Mouse (Mus musculus) embryo, embryonic 9.5 days (tissue): ENCODE data around the gene Abca12.

Experiments
- DNase-seq: peaks from one replicate; pipeline ENCODE4 v3.0.0-alpha.2; 2017; ENCODE audit errors: extremely low spot score

Gene Abca12

GRCm38 (mm10) chr1:71414810-71415209, at the start of gene Abca12:
Gene Abca12, minus strand, starts transcription at chr1:71414910.
- DNase-seq: no peak

DNA sequence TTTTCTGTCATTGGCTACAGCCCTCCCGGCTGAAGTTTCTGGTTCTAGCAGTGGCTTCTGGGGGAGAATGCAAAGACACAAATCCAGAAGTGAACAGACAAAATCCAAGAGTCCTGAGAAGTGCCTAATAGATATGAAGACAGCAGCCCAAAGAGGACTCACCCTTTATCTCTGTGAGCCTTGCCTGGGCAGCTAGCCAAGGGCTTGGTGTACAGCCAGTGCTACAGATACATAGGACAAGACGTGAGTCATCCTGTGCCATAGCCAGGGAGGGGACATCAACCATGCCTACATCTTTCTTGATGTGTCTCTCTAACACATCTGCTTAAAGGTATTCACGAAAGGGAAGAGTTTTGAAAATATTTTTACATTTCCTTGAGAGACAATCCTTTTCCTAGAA, 43.3 kb upstream of the Abca12 start:
- DNase-seq: no peak

- DNase-seq: no peak
These were observed 32.7 kb upstream of the Abca12 start for GRCm38 (mm10) chr1:71447424-71447823.

DNA sequence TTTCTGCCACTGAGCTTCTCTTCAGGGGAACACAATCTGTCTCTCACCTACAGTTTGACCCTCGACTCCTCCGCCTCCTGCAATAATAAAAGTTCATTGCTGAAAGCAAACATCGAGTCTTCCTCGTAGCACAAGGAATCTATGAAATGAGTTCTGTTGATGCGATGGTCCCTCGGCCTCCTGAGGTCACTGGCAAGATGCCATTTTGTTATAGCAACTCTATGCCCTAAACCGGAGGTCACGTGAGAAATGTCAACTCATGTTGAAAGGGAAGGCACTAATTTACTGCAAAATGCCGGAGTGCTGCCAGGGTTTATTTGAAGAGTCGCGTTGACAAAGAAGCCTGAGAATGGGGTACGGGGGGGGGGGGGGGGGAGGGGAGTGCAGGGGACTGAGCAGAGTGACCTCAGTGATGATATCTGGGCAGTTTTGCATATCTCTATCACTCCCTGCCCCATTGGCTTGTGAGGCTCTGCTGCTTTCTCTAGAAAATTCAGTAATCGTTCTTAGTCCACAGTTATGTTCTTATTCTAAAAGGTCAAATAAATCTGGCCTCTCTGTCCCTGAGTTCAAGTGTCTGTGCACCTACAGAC, 7.1 kb upstream of the Abca12 start:
- no peak for DNase-seq

GRCm38 (mm10) chr1:71418467-71418866, 3.8 kb upstream of the Abca12 start:
- no peak for DNase-seq

- DNase-seq: no peak
These were observed 3.2 kb upstream of the Abca12 start for GRCm38 (mm10) chr1:71417951-71418350.

- DNase-seq: no peak
These were observed 626 bp downstream of the Abca12 start for GRCm38 (mm10) chr1:71414084-71414483.

DNA sequence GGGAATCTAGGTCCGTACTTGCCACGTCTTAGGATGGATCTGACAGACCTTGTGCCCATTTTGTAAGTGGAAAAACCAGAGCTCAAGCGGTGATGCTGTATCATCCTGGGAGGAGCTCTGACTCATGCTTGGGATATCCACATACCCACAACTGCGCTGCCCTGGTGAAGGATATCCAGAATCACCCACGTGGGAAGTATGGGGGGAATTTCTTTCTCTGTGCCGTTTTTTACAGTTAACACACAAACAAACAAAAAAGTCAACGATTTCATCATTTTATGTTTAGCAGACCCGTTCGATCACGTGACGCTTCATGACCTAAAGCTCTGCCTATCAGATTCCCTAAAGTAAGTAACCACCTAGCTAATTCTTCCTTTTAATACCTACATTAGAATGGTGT, 1.6 kb downstream of the Abca12 start:
- no peak for DNase-seq

GRCm38 (mm10) chr1:71407711-71408110, 7.0 kb downstream of the Abca12 start:
- DNase-seq: no peak

GRCm38 (mm10) chr1:71397635-71398034, 17.1 kb downstream of the Abca12 start:
- no peak for DNase-seq

DNA sequence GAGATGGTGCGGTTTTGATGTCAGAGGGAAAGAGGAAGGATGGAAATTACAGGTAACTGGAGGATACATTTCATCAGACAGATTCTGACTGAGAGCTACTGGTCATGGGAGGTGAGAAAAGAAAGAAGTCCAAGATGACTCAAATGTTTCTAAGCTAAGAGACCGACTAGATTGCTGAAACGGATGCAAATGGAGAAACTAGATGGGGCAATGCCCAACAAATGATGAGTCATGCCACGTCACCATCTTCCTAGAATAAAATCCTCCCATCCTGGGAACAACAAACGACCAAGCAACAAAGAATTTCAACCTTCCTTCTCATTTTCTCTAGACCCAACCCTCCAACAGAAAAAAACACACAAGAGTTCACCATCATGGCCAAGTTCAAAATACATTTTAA, 18.6 kb downstream of the Abca12 start:
- no peak for DNase-seq

GRCm38 (mm10) chr1:71394177-71394576, 20.5 kb downstream of the Abca12 start:
- no peak for DNase-seq

GRCm38 (mm10) chr1:71393489-71393888, 21.2 kb downstream of the Abca12 start:
- no peak for DNase-seq

GRCm38 (mm10) chr1:71392463-71392862, 22.2 kb downstream of the Abca12 start:
- no peak for DNase-seq

- no peak for DNase-seq
These were observed 28.1 kb downstream of the Abca12 start for GRCm38 (mm10) chr1:71386593-71386992.

GRCm38 (mm10) chr1:71384098-71384497, 30.6 kb downstream of the Abca12 start:
- DNase-seq: no peak

DNA sequence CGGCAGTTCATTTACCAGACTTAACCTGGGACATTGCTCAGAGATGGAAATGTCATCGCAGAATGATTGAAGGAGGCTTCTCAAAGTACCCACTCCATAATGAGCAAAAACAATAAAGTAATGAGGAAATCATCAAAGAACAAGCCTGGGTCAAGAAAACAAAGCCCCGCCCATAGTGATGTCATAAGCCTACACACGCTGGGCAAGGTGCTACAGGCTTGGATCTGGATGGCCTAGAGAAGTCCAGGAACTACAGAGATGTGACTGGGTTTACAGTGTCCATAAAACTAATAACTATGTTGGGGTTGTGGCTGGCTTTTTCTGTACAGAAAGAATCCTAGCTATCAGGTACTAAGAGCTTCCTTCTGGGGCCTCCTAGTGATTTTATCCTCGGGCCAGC, 41.6 kb downstream of the Abca12 start:
- no peak for DNase-seq

DNA sequence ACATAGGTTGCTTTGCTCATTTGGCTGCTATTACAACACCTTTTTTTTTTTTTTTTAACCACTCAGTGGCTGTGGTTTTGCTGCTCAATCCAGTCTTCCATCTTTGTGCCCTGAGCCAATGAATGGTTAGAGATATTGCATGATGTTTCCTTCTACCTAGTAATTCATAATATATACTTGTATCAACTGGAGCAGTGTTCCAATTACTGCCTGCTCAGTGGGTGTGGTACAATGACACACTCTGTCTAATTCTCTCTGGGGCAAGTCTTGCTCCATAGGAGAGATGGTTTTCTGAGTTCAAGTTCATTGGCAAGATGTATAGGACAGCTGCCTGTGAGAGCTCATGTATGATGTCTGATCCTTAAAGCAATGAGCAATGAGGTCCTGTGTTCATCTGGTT, 44.4 kb downstream of the Abca12 start:
- no peak for DNase-seq

DNA sequence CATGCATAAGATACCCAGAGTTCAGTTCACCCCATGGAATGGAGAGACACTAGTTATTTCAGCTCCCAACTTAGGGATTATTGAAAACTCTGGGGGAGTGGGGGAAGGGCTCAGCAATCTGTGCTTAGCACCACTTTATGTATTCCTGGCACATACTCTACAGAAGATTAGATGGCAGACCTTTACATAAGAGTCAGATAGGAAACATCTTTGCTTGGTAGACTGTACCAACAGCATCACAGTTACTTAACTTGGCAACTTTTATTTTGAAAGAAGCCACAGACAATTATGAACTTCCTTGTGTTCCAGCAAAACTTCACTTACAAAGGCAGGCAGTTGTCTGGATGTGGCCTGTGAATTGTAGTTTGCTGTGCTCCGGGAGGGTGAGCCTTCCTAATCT, 46.9 kb downstream of the Abca12 start:
- DNase-seq: no peak

DNA sequence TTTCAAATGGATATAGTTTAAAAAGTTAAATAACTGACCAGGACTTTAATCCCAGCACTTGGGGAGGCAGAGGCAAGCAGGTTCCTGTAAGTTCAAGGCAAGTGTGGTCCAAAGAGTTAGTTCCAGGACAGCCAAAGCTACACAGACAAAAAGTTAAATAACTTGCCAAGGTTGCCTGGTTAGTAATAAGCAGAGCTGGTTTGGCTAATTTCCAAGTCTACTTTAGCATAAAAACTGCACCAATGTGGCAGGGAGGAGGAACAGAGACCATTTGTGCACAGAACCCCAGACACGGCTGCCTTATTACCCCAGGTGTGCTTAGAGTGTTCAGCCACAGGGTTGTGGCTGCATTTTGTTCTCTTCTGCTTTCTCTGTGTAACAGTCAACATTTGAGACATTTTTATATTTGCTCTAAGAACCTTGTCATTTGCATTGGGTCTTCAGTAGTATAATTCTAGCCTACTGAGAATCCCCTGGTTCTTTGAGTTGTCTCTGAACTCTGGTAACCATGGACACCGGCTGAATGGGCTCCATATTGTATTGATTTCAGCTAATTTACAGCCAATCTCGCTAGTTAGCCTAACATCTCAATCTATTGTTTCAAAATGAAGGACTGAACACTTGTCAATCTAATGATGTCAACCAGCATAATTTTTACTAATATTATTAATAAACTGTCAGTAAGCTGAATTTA, 71.7 kb downstream of the Abca12 start:
- no peak for DNase-seq

DNA sequence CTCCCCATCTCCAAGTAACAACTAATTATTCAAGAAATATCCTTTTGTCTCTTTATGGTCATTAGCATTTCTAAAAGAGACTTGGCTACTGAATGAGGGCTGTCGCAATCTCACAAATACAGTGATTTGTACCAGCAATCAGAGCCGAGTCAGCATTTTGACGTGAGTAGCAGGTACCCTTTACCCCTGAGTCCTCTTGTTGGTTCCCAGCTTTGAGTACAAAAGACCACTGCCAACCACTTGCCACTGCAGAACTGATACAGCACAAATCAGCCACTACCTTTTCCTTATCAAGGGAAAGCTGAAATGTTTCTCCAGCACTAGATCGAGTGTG, 72.5 kb downstream of the Abca12 start:
- no peak for DNase-seq

GRCm38 (mm10) chr1:71341370-71342260, 73.1 kb downstream of the Abca12 start:
- DNase-seq: no peak
